Mouse (Mus musculus): ENCODE measurements around the gene Gm10220. TPM values are rescaled to one million over a fixed set of nuclear protein-coding genes. Genes with fewer than 3 reads are reported as not detected.

Gene Gm10220
- polyA plus RNA-seq, 1 experiment from 2014 or later = not detected

DNA sequence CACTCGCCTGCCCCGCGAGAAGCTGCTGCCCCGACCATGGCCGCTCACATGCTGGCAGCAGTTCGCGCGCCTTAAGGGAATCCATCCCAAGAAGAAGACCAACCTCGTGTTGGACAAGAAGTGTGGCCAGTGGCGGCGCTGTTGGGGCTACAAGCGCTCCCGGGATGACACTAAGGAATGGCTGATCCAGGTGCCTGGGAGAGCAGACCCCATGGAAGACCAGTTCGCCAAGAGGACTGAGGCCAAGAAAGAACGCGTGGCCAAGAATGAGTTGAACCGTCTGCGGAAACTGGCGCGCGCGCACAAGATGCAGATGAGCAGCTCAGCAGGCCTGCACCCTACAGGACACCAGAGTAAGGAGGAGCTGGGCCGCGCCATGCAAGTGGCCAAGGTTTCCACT is 50.5 kb downstream of the Gm10220 start:
- no peaks in the 10 kb centered on the region for H3K36me3 ChIP-seq (ENCODE audit: control insufficient read depth, insufficient read depth, low read length)
- H3K9me3 ChIP-seq (replicated peaks; ENCODE audit: control insufficient read depth, low read length) = no peaks in the 10 kb centered on the region
- H3K27me3 ChIP-seq (replicated peaks; ENCODE audit: control insufficient read depth, insufficient read depth, low read length) = no peaks in the 10 kb centered on the region
- H3K4me2 ChIP-seq (ENCODE audit: low read length) = no peak overlapping the region
- ATAC-seq (no peak), DNase-seq (ENCODE audit: low spot score) (no peak)
- H3K27ac ChIP-seq (ENCODE audit: low read depth, low read length) = no peak overlapping the region
- no peak overlapping the region for H3K4me3 ChIP-seq (ENCODE audit: low read depth, low read length)
- H3K4me1 ChIP-seq (ENCODE audit: control insufficient read depth, insufficient read depth, low read length) = no peaks in the 10 kb centered on the region
- 91% methylated on average over 24 of the region's 24 CpGs for WGBS
- no peak overlapping the region for H3K9ac ChIP-seq (ENCODE audit: low read length)

Other genes starting within 250 kb of the Gm10220 start
- gene Gm21663, start 179.0 kb downstream of the Gm10220 start, polyA plus RNA-seq (2014; fragmentation: Nextera tagmentation; extraction: Ambion mirVana) = not detected in 2 replicates
- not detected in 2 replicates for gene Gm21671, start 167.0 kb downstream of the Gm10220 start, polyA plus RNA-seq (2014; fragmentation: Nextera tagmentation; extraction: Ambion mirVana)
- not detected in 2 replicates for gene Gm21680, start 148.8 kb downstream of the Gm10220 start, polyA plus RNA-seq (2014; fragmentation: Nextera tagmentation; extraction: Ambion mirVana)
- gene Gm21698, start 132.8 kb downstream of the Gm10220 start, polyA plus RNA-seq (2014; fragmentation: Nextera tagmentation; extraction: Ambion mirVana) = not detected in 2 replicates
- gene Gm1979, start 116.6 kb downstream of the Gm10220 start, polyA plus RNA-seq (2014; fragmentation: Nextera tagmentation; extraction: Ambion mirVana) = not detected in 2 replicates
- gene Gm5862, start 98.5 kb downstream of the Gm10220 start, polyA plus RNA-seq (2014; fragmentation: Nextera tagmentation; extraction: Ambion mirVana) = not detected in 2 replicates
- not detected in 2 replicates for gene Speer4a, start 81.9 kb downstream of the Gm10220 start, polyA plus RNA-seq (2014; fragmentation: Nextera tagmentation; extraction: Ambion mirVana)
- 0.12 TPM in 1 of 2 replicates, not detected in the other for gene Gm7347, start 62.8 kb downstream of the Gm10220 start, polyA plus RNA-seq (2014; fragmentation: Nextera tagmentation; extraction: Ambion mirVana)
- gene Gm10471, start 32.1 kb downstream of the Gm10220 start, polyA plus RNA-seq (2014; fragmentation: Nextera tagmentation; extraction: Ambion mirVana) = not detected in 2 replicates
- not detected in 2 replicates for gene 5031410I06Rik, start 16.1 kb downstream of the Gm10220 start, polyA plus RNA-seq (2014; fragmentation: Nextera tagmentation; extraction: Ambion mirVana)
- gene Gm7361, start 136.3 kb upstream of the Gm10220 start, polyA plus RNA-seq (2014; fragmentation: Nextera tagmentation; extraction: Ambion mirVana) = 0.09 TPM in 1 of 2 replicates, not detected in the other